Mouse (Mus musculus) frontal cortex, postnatal 25 days (tissue): ENCODE results near the gene Shisa8.

Experiments
- DNase-seq, 2 experiments: peaks; one replicate each; pipeline ENCODE4 v3.0.0; 2022; ENCODE audit warnings: low spot score in 2 of 2

Gene Shisa8

DNA sequence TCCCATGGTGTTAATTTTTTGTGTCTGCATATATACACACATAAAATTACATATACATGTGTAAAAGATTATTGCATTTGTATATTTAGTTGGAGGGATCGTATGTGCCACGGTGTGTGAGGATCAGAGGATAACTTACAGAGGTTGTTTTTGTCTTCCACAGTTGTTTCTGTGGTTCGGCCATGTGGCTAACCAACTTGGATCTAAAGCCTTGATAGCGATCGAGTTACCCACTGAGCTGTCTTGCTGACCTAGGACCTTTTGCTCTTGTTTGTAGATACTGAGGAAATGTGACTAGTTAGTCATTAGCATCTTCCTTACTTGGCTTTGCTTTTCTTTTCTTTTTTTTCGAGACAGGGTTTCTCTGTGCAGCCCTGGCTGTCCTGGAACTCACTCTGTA, 56.3 kb downstream of the Shisa8 start:
- DNase-seq, result no peak
